Mouse (Mus musculus) spleen, adult 2 months (tissue): ENCODE results near the gene Prss29. TPM values are rescaled to one million over a fixed set of nuclear protein-coding genes. Genes with fewer than 3 reads are reported as not detected.
A peak's percentile ranks its signal among the peaks of the same experiment; 100 is the strongest.

Experiments used
- DNase-seq, 2 experiments: peaks; one replicate each; pipeline versions ENCODE4 v3.0.0 to v3.0.0-alpha.2; 2012 to 2021; ENCODE audit warnings: low spot score in 2 of 2, low read depth in 1 of 2
- H3K27ac ChIP-seq: fragments of 200-500 bp; 2 replicates; pipeline ENCODE4 v1.5.1; 2012; ENCODE audit warnings: low read length, inconsistent platforms; ENCODE audit not compliant: insufficient read depth
- H3K27me3 ChIP-seq: fragments of 200-500 bp; 2 replicates; pipeline ENCODE4 v1.6.1; 2012; ENCODE audit warnings: mild to moderate bottlenecking, moderate library complexity, low read length, inconsistent platforms; ENCODE audit not compliant: control insufficient read depth, insufficient read depth
- H3K36me3 ChIP-seq: fragments of 200-500 bp; 2 replicates; pipeline ENCODE4 v1.6.1; 2012; ENCODE audit warnings: mild to moderate bottlenecking, low read length, inconsistent platforms; ENCODE audit not compliant: control insufficient read depth, insufficient read depth
- H3K4me1 ChIP-seq: fragments of 200-500 bp; 2 replicates; pipeline ENCODE4 v1.6.1; 2011; ENCODE audit warnings: inconsistent platforms; ENCODE audit not compliant: control insufficient read depth, insufficient read depth, insufficient read length
- H3K4me3 ChIP-seq: fragments of 200-500 bp; 2 replicates; pipeline ENCODE4 v1.5.1; 2011; ENCODE audit warnings: mild to moderate bottlenecking, inconsistent platforms; ENCODE audit not compliant: insufficient read depth, insufficient read length; ENCODE audit errors: extremely low read depth
- CTCF ChIP-seq: fragments of 200-500 bp; IDR thresholded peaks from 2 replicates; pipeline ENCODE4 v1.5.1; 2011; ENCODE audit warnings: mild to moderate bottlenecking, inconsistent platforms; ENCODE audit not compliant: insufficient read depth, insufficient read length, insufficient replicate concordance; ENCODE audit errors: extremely low read depth
- POLR2A ChIP-seq: fragments of 200-500 bp; IDR thresholded peaks from 2 replicates; pipeline ENCODE4 v1.6.1; 2011; ENCODE audit warnings: low read depth, low read length, inconsistent platforms
- WGBS: fragments of 180-500 bp; shearing (Covaris S2); methylation state at CpG from one replicate; pipeline ENCODE4 v1.1.7; 2018; 5-methylcytosine and 5-hydroxymethylcytosine counted together
- polyA plus RNA-seq: library from polyadenylated mRNA; depleted of rRNA; stranded (reverse); fragments of >200 nt; gene quantifications from 2 replicates; pipeline ENCODE4 v1.2.3, GENCODE M21; 2012

The Prss29 gene
- polyA plus RNA-seq, 1 experiment = 0.32 TPM

DNA sequence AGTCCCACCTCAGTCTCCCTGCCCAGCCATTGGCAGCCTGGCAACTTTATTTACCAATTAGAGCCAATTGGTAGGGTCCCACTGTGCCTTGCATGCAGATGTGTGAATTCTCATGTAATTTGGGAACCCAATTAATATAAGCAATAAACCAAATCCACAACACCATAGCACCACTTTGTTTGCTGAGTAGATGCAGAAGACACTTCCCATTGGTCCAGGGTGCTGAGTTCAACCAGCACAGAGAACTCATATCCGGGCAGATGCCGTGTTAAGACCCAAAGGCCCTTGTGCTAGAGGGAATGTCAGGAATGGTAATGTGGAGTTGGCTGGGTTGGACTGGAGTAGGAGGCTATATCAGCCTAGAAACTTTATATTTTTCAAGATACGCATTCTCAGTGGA, 42.6 kb upstream of the Prss29 start:
- H3K36me3 ChIP-seq = no peaks in the 10 kb centered on the region
- WGBS = 96% methylated on average over 3 of the region's 3 CpGs
- no peak overlapping the region for H3K27ac ChIP-seq
- no peaks in the 10 kb centered on the region for H3K27me3 ChIP-seq
- H3K4me3 ChIP-seq = no peak overlapping the region
- no peak for TF ChIP-seq CTCF
- no peak for TF ChIP-seq POLR2A
- H3K4me1 ChIP-seq = peaks cover 13% of the 10 kb centered on the region; the same call in 1 of the 2 replicates
- DNase-seq = no peak

DNA sequence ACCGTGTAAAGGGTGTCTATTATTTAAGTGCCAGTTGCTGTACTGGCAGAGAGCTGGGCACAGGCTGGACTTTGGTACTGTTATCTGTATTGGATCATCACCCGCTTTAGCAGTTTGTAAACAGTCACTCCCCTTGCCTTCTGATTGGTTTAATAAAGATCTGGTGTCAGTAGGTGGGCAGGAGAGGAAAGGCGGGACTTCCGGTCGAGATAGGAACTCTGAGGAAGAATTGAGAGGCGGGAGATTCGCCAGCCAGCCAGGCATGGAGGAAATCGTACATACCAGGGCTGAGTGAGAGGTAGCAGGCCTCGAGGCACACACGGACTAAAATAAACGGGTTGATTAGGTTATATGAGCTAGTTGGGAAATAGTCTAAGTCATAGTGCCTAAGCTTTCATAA, 36.3 kb upstream of the Prss29 start:
- DNase-seq = peak in 1 of 2 experiments; percentile 31
- whole genome bisulfite sequencing = 41% methylated on average over 11 of the region's 11 CpGs
- TF ChIP-seq CTCF (no peak), POLR2A (no peak)
- Histone ChIP-seq H3K4me1 (no peaks in the 10 kb centered on the region), H3K27ac (no peak overlapping the region), H3K36me3 (no peaks in the 10 kb centered on the region), H3K4me3 (no peak overlapping the region), H3K27me3 (no peaks in the 10 kb centered on the region)

DNA sequence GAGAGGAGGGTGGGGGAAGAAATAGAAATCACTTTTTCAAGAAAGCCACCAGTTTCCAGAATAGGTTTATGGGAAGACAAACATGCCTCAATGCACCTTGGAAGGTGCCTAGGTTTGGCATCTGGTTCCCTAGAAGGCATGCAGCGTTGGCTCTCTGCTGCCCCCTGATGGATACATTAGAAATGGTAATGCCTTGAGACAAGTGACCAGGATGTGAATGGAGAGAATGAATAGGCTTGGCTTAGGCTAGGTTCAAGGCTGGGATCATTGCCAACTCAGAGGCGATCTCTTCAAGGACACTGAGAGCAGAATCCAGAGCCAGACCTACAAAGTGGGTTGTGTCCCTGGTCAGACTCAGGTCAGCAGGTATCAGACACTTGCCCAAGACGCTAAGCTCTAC, 33.4 kb upstream of the Prss29 start:
- DNase-seq = peak; percentile 45 to 69
- 26% methylated on average over 3 of the region's 3 CpGs for WGBS
- H3K27ac ChIP-seq = no peak overlapping the region
- TF ChIP-seq POLR2A = no peak
- peak; percentile 93; the same call in 1 of the 2 replicates for TF ChIP-seq CTCF
- no peaks in the 10 kb centered on the region for H3K27me3 ChIP-seq
- no peak overlapping the region for H3K4me3 ChIP-seq
- no peaks in the 10 kb centered on the region for H3K36me3 ChIP-seq
- H3K4me1 ChIP-seq = no peaks in the 10 kb centered on the region

DNA sequence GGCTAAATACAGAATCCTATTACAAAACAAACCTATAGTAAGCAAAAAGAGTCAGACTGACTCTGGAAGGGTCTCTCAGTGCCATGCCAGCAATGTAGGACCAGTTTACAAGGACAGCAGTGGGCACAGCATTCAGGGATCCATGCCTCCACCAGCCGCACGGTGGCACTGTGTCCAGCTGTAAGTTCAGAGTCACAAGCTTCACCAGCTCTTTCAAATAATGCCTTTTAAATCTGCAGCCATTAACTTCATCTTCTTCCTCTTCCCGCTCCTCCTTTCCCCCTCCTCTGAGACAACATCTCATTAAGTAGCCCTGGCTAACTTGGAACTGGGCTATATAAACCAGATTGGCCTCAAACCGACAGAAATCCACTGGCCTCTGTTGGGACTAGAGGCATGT, 29.6 kb upstream of the Prss29 start:
- Histone ChIP-seq H3K27ac (no peak overlapping the region), H3K4me3 (no peak overlapping the region), H3K36me3 (no peaks in the 10 kb centered on the region), H3K4me1 (no peaks in the 10 kb centered on the region), H3K27me3 (no peaks in the 10 kb centered on the region)
- 20% methylated on average over 4 of the region's 4 CpGs for WGBS
- peak in 1 of 2 experiments; percentile 47 for DNase-seq
- TF ChIP-seq CTCF (peak; percentile 64; the same call in 1 of the 2 replicates), POLR2A (no peak)

DNA sequence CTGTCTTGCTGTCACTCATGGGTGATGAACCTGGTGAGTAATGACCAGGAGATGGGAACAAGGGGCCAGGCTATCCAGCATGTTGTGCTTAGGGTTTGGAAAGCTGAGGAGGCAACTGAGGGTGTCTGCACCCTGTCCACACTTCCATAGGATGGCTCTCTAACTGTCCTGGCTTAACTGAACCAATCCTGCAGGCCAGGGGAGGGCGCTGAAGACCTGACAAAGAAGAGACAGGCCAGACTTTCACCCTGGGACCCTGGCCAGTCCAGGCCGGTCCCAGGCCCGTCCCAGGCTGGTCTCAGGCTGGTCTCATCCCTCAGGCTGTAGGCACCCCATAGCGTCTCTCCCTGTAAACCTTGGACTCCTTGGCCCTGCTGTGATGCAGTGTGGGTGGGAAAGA, 28.0 kb upstream of the Prss29 start:
- no peak for DNase-seq
- Histone ChIP-seq H3K36me3 (no peaks in the 10 kb centered on the region), H3K27ac (no peak overlapping the region), H3K4me1 (no peaks in the 10 kb centered on the region), H3K4me3 (no peak overlapping the region), H3K27me3 (no peaks in the 10 kb centered on the region)
- no peak for TF ChIP-seq POLR2A
- TF ChIP-seq CTCF = no peak
- WGBS = 41% methylated on average over 4 of the region's 4 CpGs

DNA sequence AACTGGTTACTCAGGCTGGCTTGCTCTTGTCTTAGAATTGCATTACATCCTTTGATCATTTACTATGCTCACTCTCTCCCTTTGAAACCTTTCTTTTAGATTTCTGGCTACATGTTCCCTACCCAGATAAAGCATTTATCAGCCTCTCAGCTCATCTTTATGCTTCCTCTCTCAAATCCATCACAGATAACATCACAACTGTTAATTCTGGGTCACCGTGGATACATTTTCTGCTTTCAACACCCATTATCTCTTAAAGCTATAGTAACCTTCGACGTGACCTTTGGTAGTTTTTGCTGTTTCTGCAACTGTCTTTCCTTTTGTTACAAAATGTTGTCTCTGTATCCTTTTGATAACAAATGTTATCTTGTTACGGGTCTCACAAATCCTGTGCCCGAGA, 25.0 kb upstream of the Prss29 start:
- WGBS = 55% methylated on average over 5 of the region's 5 CpGs
- H3K27me3 ChIP-seq = no peaks in the 10 kb centered on the region
- TF ChIP-seq CTCF (no peak), POLR2A (no peak)

DNA sequence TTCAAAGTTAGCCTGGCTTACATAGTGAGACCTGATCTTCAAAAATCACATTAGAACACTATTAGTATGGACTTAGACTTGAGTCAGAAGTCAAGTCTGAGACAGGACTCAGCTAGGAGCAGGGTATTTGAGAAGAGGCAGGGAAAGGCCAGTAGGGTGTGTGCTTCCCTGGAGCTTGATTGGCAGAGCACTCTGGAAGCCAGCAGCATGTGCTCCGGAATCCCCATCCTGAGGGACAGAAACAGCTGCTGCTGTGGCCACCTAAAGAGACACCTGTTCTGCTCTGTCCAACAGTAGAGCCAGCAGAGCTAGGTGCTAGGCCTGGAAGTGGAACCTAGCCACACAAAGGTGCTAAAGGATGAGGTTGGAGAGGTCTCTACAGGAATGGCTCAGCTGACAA, 24.3 kb upstream of the Prss29 start:
- Histone ChIP-seq H3K4me3 (no peak overlapping the region), H3K36me3 (no peaks in the 10 kb centered on the region), H3K4me1 (no peaks in the 10 kb centered on the region), H3K27me3 (no peaks in the 10 kb centered on the region), H3K27ac (no peak overlapping the region)
- TF ChIP-seq POLR2A (no peak), CTCF (no peak)
- WGBS = 70% methylated on average over 1 of the region's 1 CpGs
- no peak for DNase-seq

More for the DNA sequence above, 25.0 kb upstream of the Prss29 start:
- H3K27ac ChIP-seq = no peak overlapping the region
- H3K4me1 ChIP-seq = no peaks in the 10 kb centered on the region
- DNase-seq = no peak
- no peak overlapping the region for H3K4me3 ChIP-seq
- H3K36me3 ChIP-seq = no peaks in the 10 kb centered on the region

DNA sequence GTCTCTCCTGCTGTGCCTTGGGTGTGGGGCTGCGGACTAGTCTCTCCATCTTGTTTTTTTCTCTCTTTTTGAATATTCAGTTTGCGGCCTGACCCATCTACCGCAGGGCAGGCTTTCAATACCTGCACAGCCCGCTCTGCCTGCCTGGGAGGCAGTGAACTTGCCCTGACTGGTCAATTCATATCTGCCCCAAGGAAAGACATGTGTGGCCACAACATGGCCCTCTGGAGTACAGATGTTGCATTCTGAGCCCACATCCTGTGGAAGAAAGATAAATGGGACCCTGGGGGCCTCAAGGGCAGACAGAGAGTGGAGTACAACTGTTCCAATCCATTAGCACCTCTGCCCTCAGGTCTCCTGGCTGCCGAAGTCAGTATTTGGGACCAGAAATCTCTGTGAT, 20.4 kb upstream of the Prss29 start, which contains the start of gene Prss34:
TSS of gene Prss34 (plus strand) at position 301 of the 400 bp plus-strand sequence.
- no peaks in the 10 kb centered on the region for H3K4me1 ChIP-seq
- 78% methylated on average over 5 of the region's 5 CpGs for WGBS

More for the DNA sequence above, 20.4 kb upstream of the Prss29 start, which contains the start of gene Prss34:
- TF ChIP-seq CTCF = no peak
- no peak for TF ChIP-seq POLR2A
- H3K27me3 ChIP-seq = no peaks in the 10 kb centered on the region
- DNase-seq = no peak
- H3K27ac ChIP-seq = no peak within 1 kb of the TSS
- H3K4me3 ChIP-seq = no peak within 1 kb of the TSS
- no peaks in the 10 kb centered on the region for H3K36me3 ChIP-seq
